Mouse (Mus musculus): ENCODE measurements around the gene Mob3b. TPM values are rescaled to one million over a fixed set of nuclear protein-coding genes. Genes with fewer than 3 reads are reported as not detected.

Gene Mob3b
- polyA plus RNA-seq, 1 experiment from 2014 or later: 2.7 TPM

GRCm38 (mm10) chr4:35054362-35054761 lies 102.9 kb downstream of the Mob3b start:
- Histone ChIP-seq H3K27ac (ENCODE audit: low read depth, low read length) (no peak overlapping the region), H3K4me3 (ENCODE audit: low read depth, low read length) (no peak overlapping the region), H3K4me2 (no peak overlapping the region), H3K9ac (ENCODE audit: low read depth, low read length) (no peak overlapping the region), H3K4me1 (ENCODE audit: control insufficient read depth, insufficient read depth, low read length) (no peaks in the 10 kb centered on the region), H3K27me3 (ENCODE audit: control insufficient read depth, insufficient read depth, low read length) (no peaks in the 10 kb centered on the region), H3K36me3 (ENCODE audit: control insufficient read depth, insufficient read depth, low read length) (no peaks in the 10 kb centered on the region), H3K9me3 (replicated peaks; ENCODE audit: control insufficient read depth, low read length) (no peaks in the 10 kb centered on the region)
- no peak for ATAC-seq (replicated peaks; ENCODE audit: insufficient number of reproducible peaks, low FRiP score, low TSS enrichment)
- 67% methylated on average over 2 of the region's 2 CpGs for WGBS (ENCODE audit: insufficient replicate concordance)

GRCm38 (mm10) chr4:35052174-35052942 lies 104.9 kb downstream of the Mob3b start:
- H3K27me3 ChIP-seq (ENCODE audit: control insufficient read depth, insufficient read depth, low read length): no peaks in the 10 kb centered on the region
- H3K36me3 ChIP-seq (ENCODE audit: control insufficient read depth, insufficient read depth, low read length): no peaks in the 10 kb centered on the region
- no peak overlapping the region for H3K4me2 ChIP-seq
- no peak for ATAC-seq (replicated peaks; ENCODE audit: insufficient number of reproducible peaks, low FRiP score, low TSS enrichment)
- no peaks in the 10 kb centered on the region for H3K4me1 ChIP-seq (ENCODE audit: control insufficient read depth, insufficient read depth, low read length)
- H3K27ac ChIP-seq (ENCODE audit: low read depth, low read length): no peak overlapping the region
- WGBS (ENCODE audit: insufficient replicate concordance): 66% methylated on average over 6 of the region's 6 CpGs
- H3K4me3 ChIP-seq (ENCODE audit: low read depth, low read length): no peak overlapping the region
- H3K9me3 ChIP-seq (replicated peaks; ENCODE audit: control insufficient read depth, low read length): no peaks in the 10 kb centered on the region
- no peak overlapping the region for H3K9ac ChIP-seq (ENCODE audit: low read depth, low read length)

GRCm38 (mm10) chr4:35051152-35051551 lies 106.1 kb downstream of the Mob3b start:
- H3K4me3 ChIP-seq (ENCODE audit: low read depth, low read length): no peak overlapping the region
- H3K4me1 ChIP-seq (ENCODE audit: control insufficient read depth, insufficient read depth, low read length): no peaks in the 10 kb centered on the region
- H3K27me3 ChIP-seq (ENCODE audit: control insufficient read depth, insufficient read depth, low read length): no peaks in the 10 kb centered on the region
- H3K9ac ChIP-seq (ENCODE audit: low read depth, low read length): no peak overlapping the region
- no peaks in the 10 kb centered on the region for H3K9me3 ChIP-seq (replicated peaks; ENCODE audit: control insufficient read depth, low read length)
- no peaks in the 10 kb centered on the region for H3K36me3 ChIP-seq (ENCODE audit: control insufficient read depth, insufficient read depth, low read length)
- no peak overlapping the region for H3K4me2 ChIP-seq
- no peak overlapping the region for H3K27ac ChIP-seq (ENCODE audit: low read depth, low read length)
- no peak for ATAC-seq (replicated peaks; ENCODE audit: insufficient number of reproducible peaks, low FRiP score, low TSS enrichment)
- WGBS (ENCODE audit: insufficient replicate concordance): 79% methylated on average over 7 of the region's 7 CpGs

GRCm38 (mm10) chr4:35049742-35050058 lies 107.6 kb downstream of the Mob3b start:
- no peaks in the 10 kb centered on the region for H3K4me1 ChIP-seq (ENCODE audit: control insufficient read depth, insufficient read depth, low read length)
- WGBS (ENCODE audit: insufficient replicate concordance): 71% methylated on average over 5 of the region's 5 CpGs
- no peaks in the 10 kb centered on the region for H3K9me3 ChIP-seq (replicated peaks; ENCODE audit: control insufficient read depth, low read length)
- no peaks in the 10 kb centered on the region for H3K27me3 ChIP-seq (ENCODE audit: control insufficient read depth, insufficient read depth, low read length)
- H3K9ac ChIP-seq (ENCODE audit: low read depth, low read length): no peak overlapping the region
- no peak for ATAC-seq (replicated peaks; ENCODE audit: insufficient number of reproducible peaks, low FRiP score, low TSS enrichment)
- H3K4me3 ChIP-seq (ENCODE audit: low read depth, low read length): no peak overlapping the region
- no peak overlapping the region for H3K27ac ChIP-seq (ENCODE audit: low read depth, low read length)
- H3K36me3 ChIP-seq (ENCODE audit: control insufficient read depth, insufficient read depth, low read length): no peaks in the 10 kb centered on the region
- no peak overlapping the region for H3K4me2 ChIP-seq

- H3K9me3 ChIP-seq (replicated peaks; ENCODE audit: control insufficient read depth, low read length): no peaks in the 10 kb centered on the region
- no peaks in the 10 kb centered on the region for H3K36me3 ChIP-seq (ENCODE audit: control insufficient read depth, insufficient read depth, low read length)
- no peaks in the 10 kb centered on the region for H3K4me1 ChIP-seq (ENCODE audit: control insufficient read depth, insufficient read depth, low read length)
- no peak overlapping the region for H3K4me2 ChIP-seq
- H3K27ac ChIP-seq (ENCODE audit: low read depth, low read length): no peak overlapping the region
- H3K9ac ChIP-seq (ENCODE audit: low read depth, low read length): no peak overlapping the region
- no peaks in the 10 kb centered on the region for H3K27me3 ChIP-seq (ENCODE audit: control insufficient read depth, insufficient read depth, low read length)
- H3K4me3 ChIP-seq (ENCODE audit: low read depth, low read length): no peak overlapping the region
- ATAC-seq (replicated peaks; ENCODE audit: insufficient number of reproducible peaks, low FRiP score, low TSS enrichment): no peak
- WGBS (ENCODE audit: insufficient replicate concordance): 74% methylated on average over 9 of the region's 9 CpGs
These were observed 108.1 kb downstream of the Mob3b start for GRCm38 (mm10) chr4:35049036-35049741.

- Histone ChIP-seq H3K4me1 (ENCODE audit: control insufficient read depth, insufficient read depth, low read length) (no peaks in the 10 kb centered on the region), H3K4me2 (no peak overlapping the region), H3K27ac (ENCODE audit: low read depth, low read length) (no peak overlapping the region), H3K4me3 (ENCODE audit: low read depth, low read length) (no peak overlapping the region), H3K9ac (ENCODE audit: low read depth, low read length) (no peak overlapping the region), H3K36me3 (ENCODE audit: control insufficient read depth, insufficient read depth, low read length) (no peaks in the 10 kb centered on the region), H3K27me3 (ENCODE audit: control insufficient read depth, insufficient read depth, low read length) (no peaks in the 10 kb centered on the region), H3K9me3 (replicated peaks; ENCODE audit: control insufficient read depth, low read length) (no peaks in the 10 kb centered on the region)
- no peak for ATAC-seq (replicated peaks; ENCODE audit: insufficient number of reproducible peaks, low FRiP score, low TSS enrichment)
- WGBS (ENCODE audit: insufficient replicate concordance): 89% methylated on average over 5 of the region's 5 CpGs
These were observed 116.4 kb downstream of the Mob3b start for GRCm38 (mm10) chr4:35040896-35041295.

GRCm38 (mm10) chr4:35040306-35040705 lies 117.0 kb downstream of the Mob3b start:
- Histone ChIP-seq H3K4me2 (no peak overlapping the region), H3K36me3 (ENCODE audit: control insufficient read depth, insufficient read depth, low read length) (no peaks in the 10 kb centered on the region), H3K27ac (ENCODE audit: low read depth, low read length) (no peak overlapping the region), H3K27me3 (ENCODE audit: control insufficient read depth, insufficient read depth, low read length) (no peaks in the 10 kb centered on the region), H3K4me1 (ENCODE audit: control insufficient read depth, insufficient read depth, low read length) (no peaks in the 10 kb centered on the region), H3K9ac (ENCODE audit: low read depth, low read length) (no peak overlapping the region), H3K4me3 (ENCODE audit: low read depth, low read length) (no peak overlapping the region), H3K9me3 (replicated peaks; ENCODE audit: control insufficient read depth, low read length) (no peaks in the 10 kb centered on the region)
- no peak for ATAC-seq (replicated peaks; ENCODE audit: insufficient number of reproducible peaks, low FRiP score, low TSS enrichment)
- WGBS (ENCODE audit: insufficient replicate concordance): 75% methylated on average over 1 of the region's 1 CpGs

- WGBS (ENCODE audit: insufficient replicate concordance): 56% methylated on average over 2 of the region's 2 CpGs
- Histone ChIP-seq H3K9ac (ENCODE audit: low read depth, low read length) (no peak overlapping the region), H3K4me2 (no peak overlapping the region), H3K27me3 (ENCODE audit: control insufficient read depth, insufficient read depth, low read length) (no peaks in the 10 kb centered on the region), H3K27ac (ENCODE audit: low read depth, low read length) (no peak overlapping the region), H3K4me1 (ENCODE audit: control insufficient read depth, insufficient read depth, low read length) (no peaks in the 10 kb centered on the region), H3K4me3 (ENCODE audit: low read depth, low read length) (no peak overlapping the region), H3K9me3 (replicated peaks; ENCODE audit: control insufficient read depth, low read length) (no peaks in the 10 kb centered on the region), H3K36me3 (ENCODE audit: control insufficient read depth, insufficient read depth, low read length) (no peaks in the 10 kb centered on the region)
- no peak for ATAC-seq (replicated peaks; ENCODE audit: insufficient number of reproducible peaks, low FRiP score, low TSS enrichment)
These were observed 119.5 kb downstream of the Mob3b start for GRCm38 (mm10) chr4:35037824-35038223.
